Comparison of ENCODE assay signal across 9 mouse cellular contexts in the genomic region with DNA sequence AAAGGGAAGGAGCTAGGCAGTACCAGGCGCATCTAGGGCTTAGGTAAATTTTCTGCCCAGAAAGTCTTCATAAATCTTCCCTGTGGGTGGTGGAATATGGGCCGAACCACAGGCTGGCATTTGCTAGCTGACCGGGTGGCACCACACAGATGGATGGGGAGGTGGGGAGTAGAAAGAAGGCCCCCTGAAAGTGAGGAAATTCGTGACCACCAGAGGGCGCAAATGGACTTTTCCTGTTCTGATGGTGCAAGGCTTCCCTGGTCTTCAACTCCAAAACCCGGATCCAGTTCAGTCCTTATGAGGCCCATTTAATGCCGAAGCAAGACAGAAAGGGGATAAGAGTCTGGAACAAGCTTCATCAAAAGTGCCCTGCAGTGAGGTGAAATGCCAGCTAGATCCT. TPM values are rescaled to one million over a fixed set of nuclear protein-coding genes. Genes with fewer than 3 reads are reported as not detected.
DNase-seq lines count a peak whose midpoint lies in the region; ATAC-seq lines count a peak whose summit lies in the region.
"Had no signal": no experiment of that assay in that cellular context is flagged by ENCODE, and none has a peak within 500 bp of the region (broad histone marks: within the 10 kb centered on the region; RNA-seq: fewer than 3 reads in every experiment).

No protein-coding gene starts in this region.

- 0 out of 2 replicates have a peak overlapping the region, but pooled peaks have one; percentile 26 for H3K9ac ChIP-seq in forebrain, embryonic 16.5 days (replicated peaks; ENCODE audit: low read depth, low read length)
- 0 out of 2 replicates have a peak overlapping the region, but pooled peaks have one; percentile 1 for H3K9ac ChIP-seq in kidney, embryonic 15.5 days
- H3K9ac ChIP-seq in liver, embryonic 13.5 days = no peak overlapping the region
- H3K9ac ChIP-seq: heart, embryonic 15.5 days had no signal

- no peak overlapping the region for H3K27ac ChIP-seq in forebrain, embryonic 16.5 days (ENCODE audit: low read length)
- no peak overlapping the region for H3K27ac ChIP-seq in kidney, embryonic 15.5 days
- H3K27ac ChIP-seq in liver, embryonic 13.5 days = no peak overlapping the region
- H3K27ac ChIP-seq: heart, embryonic 15.5 days had no signal

- ATAC-seq in forebrain, embryonic 16.5 days = no peak
- ATAC-seq in kidney, embryonic 15.5 days (replicated peaks; ENCODE audit: low FRiP score) = no peak
- no peak for ATAC-seq in liver, embryonic 13.5 days (ENCODE audit: low read depth)
- no peak for ATAC-seq in activated CD4-positive, CD25-positive, alpha-beta regulatory T cell, adult 4 months

- 8% methylated on average over 7 of the region's 7 CpGs for WGBS in forebrain, embryonic 16.5 days
- WGBS in kidney, embryonic 15.5 days = 6% methylated on average over 7 of the region's 7 CpGs
- WGBS in liver, embryonic 13.5 days (ENCODE audit: insufficient replicate concordance) = 6% methylated on average over 7 of the region's 7 CpGs

- no peak overlapping the region for H3K4me3 ChIP-seq in forebrain, embryonic 16.5 days (replicated peaks; ENCODE audit: low read length)
- no peak overlapping the region for H3K4me3 ChIP-seq in kidney, embryonic 15.5 days (replicated peaks)
- no peak overlapping the region for H3K4me3 ChIP-seq in liver, embryonic 13.5 days (replicated peaks)
- H3K4me3 ChIP-seq: heart, embryonic 15.5 days had no signal

- H3K36me3 ChIP-seq in forebrain, embryonic 16.5 days (ENCODE audit: control insufficient read depth, insufficient read depth) = no peaks in the 10 kb centered on the region
- no peaks in the 10 kb centered on the region for H3K36me3 ChIP-seq in kidney, embryonic 15.5 days
- no peaks in the 10 kb centered on the region for H3K36me3 ChIP-seq in liver, embryonic 13.5 days
- H3K36me3 ChIP-seq: heart, embryonic 15.5 days had no signal

- DNase-seq in ovary, postnatal 36 days (ENCODE audit: low spot score) = peak; percentile 56
- no peak for DNase-seq in ovary, adult 18-20 months (ENCODE audit: low spot score)
- peak; percentile 89 for DNase-seq in brain, adult 2 months (ENCODE audit: low read depth, low spot score)
- peak; percentile 42 for DNase-seq in liver, embryonic 13.5 days
- DNase-seq in right cerebral cortex, adult 2 months (ENCODE audit: low spot score in 2 of 2) = peak; percentile 79 to 83

- H3K4me2 ChIP-seq in forebrain, embryonic 16.5 days (ENCODE audit: low read length) = no peak overlapping the region
- no peak overlapping the region for H3K4me2 ChIP-seq in kidney, embryonic 15.5 days
- H3K4me2 ChIP-seq in liver, embryonic 13.5 days = no peak overlapping the region
- H3K4me2 ChIP-seq: heart, embryonic 15.5 days had no signal

- H3K9me3 ChIP-seq in forebrain, embryonic 16.5 days (ENCODE audit: control insufficient read depth, low read length) = no peaks in the 10 kb centered on the region
- H3K9me3 ChIP-seq in kidney, embryonic 15.5 days (replicated peaks) = no peaks in the 10 kb centered on the region
- no peaks in the 10 kb centered on the region for H3K9me3 ChIP-seq in liver, embryonic 13.5 days (replicated peaks)
- H3K9me3 ChIP-seq: heart, embryonic 15.5 days had no signal

- H3K4me1 ChIP-seq in forebrain, embryonic 16.5 days (replicated peaks; ENCODE audit: control insufficient read depth, insufficient read depth, low read length) = peaks cover 28% of the 10 kb centered on the region
- H3K4me1 ChIP-seq in kidney, embryonic 15.5 days = peaks cover 20% of the 10 kb centered on the region
- H3K4me1 ChIP-seq in liver, embryonic 13.5 days (replicated peaks) = peaks cover 28% of the 10 kb centered on the region

- H3K27me3 ChIP-seq in forebrain, embryonic 16.5 days (replicated peaks; ENCODE audit: control insufficient read depth, insufficient read depth, low read length) = no peaks in the 10 kb centered on the region
- 0 out of 2 replicates have a peak, but pooled peaks cover 5% of the 10 kb centered on the region for H3K27me3 ChIP-seq in kidney, embryonic 15.5 days
- H3K27me3 ChIP-seq in liver, embryonic 13.5 days = 0 out of 2 replicates have a peak, but pooled peaks cover 7% of the 10 kb centered on the region

RNA-seq across cellular contexts. Expression of gene Dync1h1, which starts 2.7 kb away (rescaled TPM):
- polyA plus RNA-seq in forebrain, embryonic 16.5 days (2015; fragmentation: Nextera tagmentation; extraction: Ambion mirVana) = 106 and 107 TPM in 2 replicates
- 38.6 and 52.4 TPM in 2 replicates for polyA plus RNA-seq in kidney, embryonic 15.5 days (2015; fragmentation: Nextera tagmentation; extraction: Ambion mirVana)
- polyA plus RNA-seq in liver, embryonic 13.5 days (2015; fragmentation: Nextera tagmentation; extraction: Ambion mirVana) = 11.1 and 13.5 TPM in 2 replicates
- polyA plus RNA-seq in activated CD4-positive, CD25-positive, alpha-beta regulatory T cell, adult 4 months (2017; shearing (Covaris generic)) = 10 to 100 TPM; 26.9 to 37.5 TPM
